Mouse (Mus musculus) heart, adult 2 months (tissue): ENCODE measurements around the gene Wnt3a. TPM values are rescaled to one million over a fixed set of nuclear protein-coding genes. Genes with fewer than 3 reads are reported as not detected.

ENCODE experiments used
- DNase-seq, 2 experiments: peaks; one replicate each; pipeline ENCODE4 v3.0.0; 2021
- H3K27ac ChIP-seq: fragments of 200-600 bp; 2 replicates; pipeline ENCODE4 v1.8.1; 2022
- H3K27me3 ChIP-seq: fragments of 200-500 bp; 2 replicates; pipeline ENCODE4 v1.6.1; 2012; ENCODE audit warnings: mild to moderate bottlenecking, low read length, inconsistent platforms, mixed read lengths; ENCODE audit not compliant: control insufficient read depth, insufficient read depth
- H3K36me3 ChIP-seq: fragments of 200-500 bp; 2 replicates; pipeline ENCODE4 v1.6.1; 2012; ENCODE audit warnings: low read length, inconsistent platforms; ENCODE audit not compliant: control insufficient read depth, insufficient read depth
- H3K4me1 ChIP-seq: fragments of 200-500 bp; 2 replicates; pipeline ENCODE4 v1.6.1; 2011; ENCODE audit warnings: low read length; ENCODE audit not compliant: control insufficient read depth, insufficient read depth
- H3K4me3 ChIP-seq: fragments of 200-600 bp; 2 replicates; pipeline ENCODE4 v1.8.1; 2022
- H3K79me2 ChIP-seq: fragments of 200-500 bp; replicated peaks from 2 replicates; pipeline ENCODE4 v1.6.1; 2012; ENCODE audit warnings: mild to moderate bottlenecking, inconsistent platforms, low read length, moderate library complexity, mixed read lengths; ENCODE audit not compliant: control insufficient read depth, insufficient read depth
- H3K9ac ChIP-seq: fragments of 200-500 bp; 2 replicates; pipeline ENCODE4 v1.6.1; 2012; ENCODE audit warnings: low read depth, mild to moderate bottlenecking, control low read depth, inconsistent platforms, low read length, mixed read lengths
- CTCF ChIP-seq: fragments of 200-600 bp; IDR thresholded peaks from 2 replicates; pipeline ENCODE4 v1.8.1; 2022; ENCODE audit warnings: antibody characterized with exemption, mild to moderate bottlenecking, moderate library complexity
- EP300 ChIP-seq: fragments of 200-500 bp; IDR thresholded peaks from 2 replicates; pipeline ENCODE4 v1.6.1; 2011; ENCODE audit warnings: low read depth, low read length, control low read depth; ENCODE audit not compliant: insufficient read depth
- POLR2A ChIP-seq: fragments of 200-500 bp; IDR thresholded peaks from 2 replicates; pipeline ENCODE4 v1.6.1; 2011; ENCODE audit warnings: mild to moderate bottlenecking, low read depth, low read length, control low read depth; ENCODE audit not compliant: insufficient read depth
- WGBS: fragments of 180-500 bp; shearing (Covaris S2); methylation state at CpG from one replicate; pipeline ENCODE4 v1.1.7; 2018; 5-methylcytosine and 5-hydroxymethylcytosine counted together
- intact Hi-C: fragments of 180-260 bp; cut with DNase I; formaldehyde crosslinking; loops from one replicate; pipeline ENCODE4 v1.15.1; 2025
- polyA plus RNA-seq: library from polyadenylated mRNA; depleted of rRNA; stranded (reverse); fragments of >200 nt; gene quantifications from 2 replicates; pipeline ENCODE4 v1.2.3, GENCODE M21; 2012
- total RNA-seq, 2 experiments: library from RNA; stranded (reverse); gene quantifications; 2 replicates each; pipeline ENCODE4 v1.2.3; 2021

Gene Wnt3a
- total and polyA plus RNA-seq, 3 experiments, result not detected

DNA sequence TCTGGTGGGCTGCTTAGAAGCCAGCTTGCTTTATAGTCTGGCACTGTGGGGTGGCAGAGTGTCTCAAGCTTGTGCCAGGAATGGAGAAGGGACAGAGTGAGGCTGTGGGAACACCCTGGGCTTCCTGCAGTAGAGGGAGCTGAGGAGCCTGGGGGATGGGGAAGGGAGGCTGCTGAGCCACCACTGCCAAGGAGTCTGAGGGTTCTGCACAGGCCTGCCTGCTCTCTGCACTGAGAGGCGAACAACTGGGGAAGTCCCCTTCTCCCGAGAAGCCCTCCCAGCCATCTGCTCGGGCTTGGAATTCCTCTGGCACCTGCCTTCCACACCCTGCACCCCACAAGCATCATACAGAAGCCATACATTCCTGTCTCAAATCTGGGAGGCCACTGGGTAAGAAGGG is 48.7 kb downstream of the Wnt3a start:
- Histone ChIP-seq H3K36me3 (no peaks in the 10 kb centered on the region), H3K4me3 (no peak overlapping the region), H3K79me2 (no peaks in the 10 kb centered on the region), H3K27ac (no peak overlapping the region), H3K9ac (no peak overlapping the region), H3K4me1 (peaks cover 1% of the 10 kb centered on the region; the same call in 1 of the 2 replicates), H3K27me3 (no peaks in the 10 kb centered on the region; the same call in 1 of the 2 replicates)
- intact Hi-C loops, result no loop called here
- 50% methylated on average over 3 of the region's 3 CpGs for WGBS
- TF ChIP-seq EP300 (no peak), POLR2A (no peak), CTCF (no peak)
- no peak for DNase-seq

DNA sequence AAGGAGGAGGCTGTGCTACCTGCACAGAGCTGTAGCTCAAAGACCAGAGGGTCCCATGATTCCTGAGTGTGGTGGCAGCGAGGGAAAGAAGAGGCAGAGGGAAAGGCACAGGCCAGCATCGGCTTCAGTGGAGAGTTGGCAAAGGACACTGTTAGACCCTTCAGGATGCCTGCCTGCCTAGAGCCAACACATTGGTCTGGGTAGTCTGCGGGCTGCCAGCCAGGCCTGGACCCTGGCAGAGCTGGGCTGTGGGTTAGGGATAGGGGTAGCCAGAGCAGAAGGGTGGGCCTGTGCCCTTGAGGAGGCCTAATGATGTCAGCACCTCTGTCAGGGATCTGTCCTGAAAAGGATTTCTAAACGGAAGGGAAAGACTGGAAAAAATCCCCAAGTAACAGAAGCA is 50.8 kb downstream of the Wnt3a start:
- Histone ChIP-seq H3K4me1 (peaks cover 1% of the 10 kb centered on the region; the same call in 1 of the 2 replicates), H3K9ac (no peak overlapping the region)

DNA sequence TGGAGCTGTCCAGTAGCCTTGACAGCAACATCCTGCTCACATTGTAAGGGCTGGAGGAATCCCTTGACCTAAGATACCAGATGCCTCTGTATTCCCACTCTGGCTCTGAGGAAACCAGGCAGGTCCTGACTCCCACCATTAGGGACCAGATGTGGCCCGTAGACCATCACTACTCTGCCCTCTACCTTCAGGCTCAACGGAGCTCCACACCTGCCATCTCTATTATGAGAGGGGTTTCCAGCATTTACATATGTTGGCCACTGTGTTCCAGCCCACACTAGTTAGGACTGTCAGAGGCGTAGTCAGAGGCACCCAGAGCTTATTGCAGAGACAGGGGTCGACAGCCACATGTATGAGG is 51.1 kb downstream of the Wnt3a start:
- WGBS, result 64% methylated on average over 4 of the region's 4 CpGs
- no peaks in the 10 kb centered on the region for H3K79me2 ChIP-seq
- TF ChIP-seq CTCF (no peak), EP300 (no peak), POLR2A (no peak)

More for the DNA sequence above, 50.8 kb downstream of the Wnt3a start:
- Histone ChIP-seq H3K27ac (no peak overlapping the region), H3K27me3 (no peaks in the 10 kb centered on the region; the same call in 1 of the 2 replicates), H3K4me3 (no peak overlapping the region), H3K36me3 (no peaks in the 10 kb centered on the region), H3K79me2 (no peaks in the 10 kb centered on the region)
- intact Hi-C loops, result loop anchor here (5.0 kb wide), 1 partner anchor 243 kb away; no protein-coding TSS in a partner anchor
- DNase-seq, result no peak
- TF ChIP-seq POLR2A (no peak), CTCF (no peak), EP300 (no peak)
- 68% methylated on average over 4 of the region's 4 CpGs for WGBS

DNA sequence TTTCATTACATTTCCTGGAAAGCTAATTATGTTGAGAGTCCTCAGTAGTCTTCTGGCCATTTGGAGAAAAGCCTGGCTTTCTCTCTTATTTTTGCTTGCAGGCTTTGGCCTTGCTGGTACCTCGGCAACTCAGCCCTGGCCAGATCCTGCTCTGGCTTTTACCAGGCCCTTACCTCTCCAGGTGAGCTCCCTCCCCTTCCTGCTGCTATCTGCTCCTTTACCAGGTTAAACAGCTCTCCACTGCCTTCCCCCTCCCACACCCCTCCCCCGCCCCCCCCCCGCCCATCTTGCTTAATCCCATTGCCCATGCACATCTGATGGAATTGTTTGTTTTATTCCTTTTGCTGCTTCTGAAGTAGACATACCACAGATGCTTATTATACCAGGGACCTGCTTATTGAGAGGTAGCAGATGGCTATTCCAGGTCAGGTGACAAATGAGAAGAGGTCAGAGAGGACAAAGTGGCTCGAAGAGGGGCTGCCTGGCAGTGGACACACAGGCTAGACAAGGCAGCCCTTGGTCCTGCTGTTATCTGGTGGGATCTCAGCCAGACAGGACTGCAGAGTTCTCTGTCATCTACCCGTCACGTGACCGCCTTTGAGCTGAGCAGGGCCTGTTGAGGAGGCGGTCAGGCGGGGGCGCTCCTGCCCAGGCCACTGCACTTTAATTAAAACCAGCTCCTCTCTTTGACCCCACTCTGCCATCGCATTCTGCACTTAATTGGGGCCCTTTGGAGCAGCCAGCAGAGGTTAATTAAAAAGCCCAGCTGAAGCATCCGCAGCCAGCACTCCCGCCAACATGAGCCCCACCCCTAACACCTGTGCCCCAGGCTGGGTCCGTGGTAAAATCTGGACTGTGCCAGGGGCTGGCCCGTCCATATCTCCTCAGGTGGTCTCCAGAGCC is 51.8 kb downstream of the Wnt3a start:
- Histone ChIP-seq H3K9ac (no peak overlapping the region), H3K27ac (no peak overlapping the region), H3K79me2 (no peaks in the 10 kb centered on the region), H3K4me1 (peaks cover 1% of the 10 kb centered on the region; the same call in 1 of the 2 replicates), H3K27me3 (no peaks in the 10 kb centered on the region; the same call in 1 of the 2 replicates), H3K36me3 (no peaks in the 10 kb centered on the region), H3K4me3 (no peak overlapping the region)
- peak; percentile 59 to 68 for DNase-seq
- TF ChIP-seq EP300 (no peak), CTCF (peak; percentile 73)
- WGBS, result 11% methylated on average over 15 of the region's 15 CpGs
- intact Hi-C loops, result loop anchor here (1.0 to 5.0 kb wide), 2 partner anchors 55 to 244 kb away; no protein-coding TSS in a partner anchor

More for the DNA sequence above, 51.1 kb downstream of the Wnt3a start:
- Histone ChIP-seq H3K4me1 (peaks cover 1% of the 10 kb centered on the region; the same call in 1 of the 2 replicates), H3K36me3 (no peaks in the 10 kb centered on the region), H3K4me3 (no peak overlapping the region), H3K27me3 (no peaks in the 10 kb centered on the region; the same call in 1 of the 2 replicates), H3K27ac (no peak overlapping the region), H3K9ac (no peak overlapping the region)
- DNase-seq, result no peak
- intact Hi-C loops, result loop anchor here (5.0 kb wide), 1 partner anchor 243 kb away; no protein-coding TSS in a partner anchor

DNA sequence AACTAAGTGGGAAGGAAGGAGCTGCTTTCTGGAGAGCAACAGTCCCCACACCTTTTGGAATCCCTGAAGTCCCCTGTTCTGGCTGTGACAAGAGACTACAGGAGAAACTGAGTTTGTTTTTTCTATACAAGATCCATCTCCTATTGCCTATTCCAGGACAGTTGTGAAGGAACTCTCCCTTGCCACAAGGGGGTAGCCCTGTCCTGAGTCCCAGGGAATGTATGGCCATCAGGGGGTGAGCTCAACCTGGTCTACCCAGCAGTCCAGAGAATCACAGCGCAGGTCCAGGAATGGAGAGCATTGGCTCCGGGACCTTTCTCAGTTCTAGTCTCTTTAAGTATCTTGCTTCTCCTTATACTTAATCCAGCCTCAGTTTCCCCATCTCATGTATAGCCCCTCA is 57.8 kb downstream of the Wnt3a start:
- H3K9ac ChIP-seq, result no peak overlapping the region
- WGBS, result 77% methylated on average over 2 of the region's 2 CpGs
- no peaks in the 10 kb centered on the region for H3K36me3 ChIP-seq
- intact Hi-C loops, result no loop called here
- TF ChIP-seq CTCF, result no peak
- no peak for TF ChIP-seq EP300
- TF ChIP-seq POLR2A, result no peak
- H3K27ac ChIP-seq, result no peak overlapping the region
- H3K27me3 ChIP-seq, result no peaks in the 10 kb centered on the region
- peaks cover 3% of the 10 kb centered on the region for H3K4me1 ChIP-seq
- DNase-seq, result no peak
- H3K79me2 ChIP-seq, result no peaks in the 10 kb centered on the region
- no peak overlapping the region for H3K4me3 ChIP-seq

DNA sequence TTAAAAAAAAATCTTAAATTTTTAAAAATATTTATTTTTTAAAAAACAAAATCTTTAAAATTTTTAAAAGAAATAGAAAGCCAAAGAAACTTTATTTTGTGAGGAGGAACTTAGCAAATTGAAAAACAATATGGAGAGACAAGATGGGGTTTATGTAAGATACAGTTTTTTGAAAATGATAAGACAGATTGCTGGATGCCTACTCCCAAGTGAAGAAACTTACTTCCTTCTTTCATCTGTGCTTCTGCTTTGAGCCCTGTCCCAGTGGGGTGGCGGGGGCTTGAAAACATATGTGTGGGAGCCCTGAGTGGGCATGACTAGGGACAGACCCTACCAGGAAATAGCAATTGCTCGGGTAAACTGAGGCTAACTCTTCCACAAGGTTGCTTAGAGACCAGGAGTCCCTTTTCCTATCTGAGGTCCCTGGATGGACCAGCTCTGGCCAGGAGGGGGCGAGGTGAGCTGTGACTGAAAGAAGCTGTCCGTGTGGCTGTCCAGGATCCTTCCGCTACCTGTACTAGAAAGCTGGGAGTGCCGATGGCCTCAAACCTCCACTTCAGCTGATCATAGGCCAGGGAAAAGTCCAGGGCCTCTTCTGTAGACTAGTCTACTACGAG is 60.3 kb downstream of the Wnt3a start:
- 13% methylated on average over 7 of the region's 7 CpGs for WGBS

More for the DNA sequence above, 60.3 kb downstream of the Wnt3a start:
- Histone ChIP-seq H3K4me1 (peaks cover 12% of the 10 kb centered on the region), H3K36me3 (peaks cover 13% of the 10 kb centered on the region), H3K9ac (no peak overlapping the region), H3K27ac (no peak overlapping the region), H3K79me2 (peaks cover 4% of the 10 kb centered on the region), H3K27me3 (no peaks in the 10 kb centered on the region), H3K4me3 (no peak overlapping the region)
- peak; percentile 87 for TF ChIP-seq CTCF
- 0 out of 2 replicates have a peak, but pooled peaks have one; percentile 7 for TF ChIP-seq EP300
- no peak for TF ChIP-seq POLR2A
- intact Hi-C loops, result loop anchor here (2.0 kb wide), 1 partner anchor 67 kb away; no protein-coding TSS in a partner anchor
- DNase-seq, result peak; percentile 58 to 71
